Mouse (Mus musculus) liver, adult 2 months (tissue): ENCODE results near the gene Krtap19-5. TPM values are rescaled to one million over a fixed set of nuclear protein-coding genes. Genes with fewer than 3 reads are reported as not detected.

Source experiments
- DNase-seq: peaks from one replicate; pipeline ENCODE4 v3.0.0-alpha.2; 2011; ENCODE audit warnings: low read depth, low spot score; ENCODE audit errors: extremely low read depth
- H3K27ac ChIP-seq: fragments of 200-500 bp; replicated peaks from 2 replicates; pipeline ENCODE4 v1.5.1; 2012; ENCODE audit warnings: low read depth, mild to moderate bottlenecking, control low read depth, inconsistent platforms, low read length; ENCODE audit not compliant: insufficient read depth
- H3K27me3 ChIP-seq: fragments of 200-500 bp; 2 replicates; pipeline ENCODE4 v1.6.1; 2012; ENCODE audit warnings: mild to moderate bottlenecking, moderate library complexity, low read length, inconsistent platforms; ENCODE audit not compliant: control insufficient read depth, insufficient read depth
- H3K36me3 ChIP-seq: fragments of 200-500 bp; 2 replicates; pipeline ENCODE4 v1.6.1; 2012; ENCODE audit warnings: low read length, inconsistent platforms; ENCODE audit not compliant: control insufficient read depth, insufficient read depth
- H3K4me1 ChIP-seq: fragments of 200-500 bp; 2 replicates; pipeline ENCODE4 v1.6.1; 2011; ENCODE audit warnings: low read length; ENCODE audit not compliant: control insufficient read depth, insufficient read depth
- H3K4me3 ChIP-seq: fragments of 200-500 bp; 2 replicates; pipeline ENCODE4 v1.5.1; 2011; ENCODE audit warnings: low read depth, mild to moderate bottlenecking, control low read depth, low read length, moderate library complexity; ENCODE audit not compliant: insufficient read depth
- H3K79me2 ChIP-seq: fragments of 200-500 bp; 2 replicates; pipeline ENCODE4 v1.6.1; 2012; ENCODE audit warnings: inconsistent platforms, mild to moderate bottlenecking, low read length, moderate library complexity; ENCODE audit not compliant: control insufficient read depth, insufficient read depth
- H3K9ac ChIP-seq: fragments of 200-500 bp; 2 replicates; pipeline ENCODE4 v1.6.1; 2012; ENCODE audit warnings: low read depth, mild to moderate bottlenecking, control low read depth, inconsistent platforms, low read length
- CTCF ChIP-seq: fragments of 200-500 bp; IDR thresholded peaks from 2 replicates; pipeline ENCODE4 v1.5.1; 2011; ENCODE audit warnings: low read depth, low read length, control low read depth
- POLR2A ChIP-seq: fragments of 200-500 bp; IDR thresholded peaks from 2 replicates; pipeline ENCODE4 v1.6.1; 2011; ENCODE audit warnings: low read length, control low read depth; ENCODE audit not compliant: insufficient read depth; ENCODE audit errors: extremely low read depth
- WGBS: fragments of 180-500 bp; shearing (Covaris S2); methylation state at CpG from one replicate; pipeline ENCODE4 v1.1.7; 2018; 5-methylcytosine and 5-hydroxymethylcytosine counted together
- polyA plus RNA-seq: library from polyadenylated mRNA; depleted of rRNA; stranded (reverse); fragments of >200 nt; gene quantifications from 2 replicates; pipeline ENCODE4 v1.2.3, GENCODE M21; 2012; rRNA removed
- total RNA-seq: library from RNA; depleted of rRNA; stranded (reverse); fragments of >200 nt; gene quantifications from 2 replicates; pipeline ENCODE4 v1.2.3, GENCODE M21; 2014; rRNA removed

Krtap19-5 gene
- total and polyA plus RNA-seq, 2 experiments = not detected

DNA sequence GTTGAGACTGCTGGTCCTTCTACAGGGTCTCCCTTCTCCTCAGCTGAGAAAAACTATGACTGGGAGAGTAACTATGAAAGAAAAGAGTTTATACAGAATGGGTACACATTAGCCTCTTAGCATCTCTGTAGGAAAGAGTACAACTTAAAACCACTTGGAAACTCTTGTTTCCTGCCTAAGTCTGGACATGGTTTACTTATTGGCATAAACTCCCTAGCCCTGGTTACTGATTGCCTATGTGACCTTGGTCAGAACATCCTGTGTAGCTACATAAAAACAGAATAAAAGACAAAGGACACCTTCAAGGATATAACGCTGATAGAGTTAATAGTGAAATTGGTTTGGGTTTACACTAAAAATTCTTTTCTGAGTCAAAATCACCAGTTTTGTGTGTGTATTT lies 48.9 kb downstream of the Krtap19-5 start:
- peak; percentile 39 for DNase-seq
- no peaks in the 10 kb centered on the region for H3K79me2 ChIP-seq
- H3K4me1 ChIP-seq = peaks cover 11% of the 10 kb centered on the region
- no peak overlapping the region for H3K4me3 ChIP-seq
- H3K27ac ChIP-seq = no peak overlapping the region
- no peaks in the 10 kb centered on the region for H3K36me3 ChIP-seq
- H3K9ac ChIP-seq = no peak overlapping the region
- 37% methylated on average over 1 of the region's 1 CpGs for WGBS
- TF ChIP-seq CTCF (no peak), POLR2A (no peak)
- H3K27me3 ChIP-seq = no peaks in the 10 kb centered on the region

Other genes with a start within 250 kb of the Krtap19-5 start
- gene Krtap26-1, start 248.7 kb downstream of the Krtap19-5 start, total RNA-seq = not detected in 2 replicates
- gene Krtap26-1, start 248.7 kb downstream of the Krtap19-5 start, polyA plus RNA-seq = not detected in 2 replicates
- not detected in 2 replicates for gene Krtap27-1, start 224.8 kb downstream of the Krtap19-5 start, total RNA-seq
- gene Krtap27-1, start 224.8 kb downstream of the Krtap19-5 start, polyA plus RNA-seq = not detected in 2 replicates
- not detected in 2 replicates for gene 2310061N02Rik, start 188.5 kb downstream of the Krtap19-5 start, total RNA-seq
- gene 2310061N02Rik, start 188.5 kb downstream of the Krtap19-5 start, polyA plus RNA-seq = not detected in 2 replicates
- gene Krtap13-1, start 167.6 kb downstream of the Krtap19-5 start, total RNA-seq = not detected in 2 replicates
- gene Krtap13-1, start 167.6 kb downstream of the Krtap19-5 start, polyA plus RNA-seq = not detected in 2 replicates
- not detected in 2 replicates for gene Krtap13, start 144.8 kb downstream of the Krtap19-5 start, total RNA-seq
- not detected in 2 replicates for gene Krtap13, start 144.8 kb downstream of the Krtap19-5 start, polyA plus RNA-seq
- not detected in 2 replicates for gene 2310034C09Rik, start 137.6 kb downstream of the Krtap19-5 start, total RNA-seq
- not detected in 2 replicates for gene 2310034C09Rik, start 137.6 kb downstream of the Krtap19-5 start, polyA plus RNA-seq
- not detected in 2 replicates for gene 2310057N15Rik, start 122.3 kb downstream of the Krtap19-5 start, total RNA-seq
- not detected in 2 replicates for gene 2310057N15Rik, start 122.3 kb downstream of the Krtap19-5 start, polyA plus RNA-seq
- not detected in 2 replicates for gene Gm5965, start 118.6 kb downstream of the Krtap19-5 start, total RNA-seq
- gene Gm5965, start 118.6 kb downstream of the Krtap19-5 start, polyA plus RNA-seq = not detected in 2 replicates
- not detected in 2 replicates for gene Gm20741, start 84.2 kb downstream of the Krtap19-5 start, total RNA-seq
- gene Gm20741, start 84.2 kb downstream of the Krtap19-5 start, polyA plus RNA-seq = not detected in 2 replicates
- not detected in 2 replicates for gene Krtap15, start 76.2 kb downstream of the Krtap19-5 start, total RNA-seq
- not detected in 2 replicates for gene Krtap15, start 76.2 kb downstream of the Krtap19-5 start, polyA plus RNA-seq
- not detected in 2 replicates for gene Krtap14, start 70.3 kb downstream of the Krtap19-5 start, total RNA-seq
- gene Krtap14, start 70.3 kb downstream of the Krtap19-5 start, polyA plus RNA-seq = not detected in 2 replicates
- not detected in 2 replicates for gene Krtap19-1, start 27.0 kb downstream of the Krtap19-5 start, total RNA-seq
- gene Krtap19-1, start 27.0 kb downstream of the Krtap19-5 start, polyA plus RNA-seq = not detected in 2 replicates
- not detected in 2 replicates for gene Krtap19-2, start 22.2 kb downstream of the Krtap19-5 start, total RNA-seq
- gene Krtap19-2, start 22.2 kb downstream of the Krtap19-5 start, polyA plus RNA-seq = not detected in 2 replicates
- not detected in 2 replicates for gene Krtap19-3, start 18.4 kb downstream of the Krtap19-5 start, total RNA-seq
- gene Krtap19-3, start 18.4 kb downstream of the Krtap19-5 start, polyA plus RNA-seq = not detected in 2 replicates
- gene Krtap19-4, start 11.4 kb downstream of the Krtap19-5 start, total RNA-seq = not detected in 2 replicates
- not detected in 2 replicates for gene Krtap19-4, start 11.4 kb downstream of the Krtap19-5 start, polyA plus RNA-seq
- not detected in 2 replicates for gene Krtap19-9b, start 35.8 kb upstream of the Krtap19-5 start, total RNA-seq
- not detected in 2 replicates for gene Krtap19-9b, start 35.8 kb upstream of the Krtap19-5 start, polyA plus RNA-seq
- gene Krtap16-3, start 66.4 kb upstream of the Krtap19-5 start, total RNA-seq = not detected in 2 replicates
- gene Krtap16-3, start 66.4 kb upstream of the Krtap19-5 start, polyA plus RNA-seq = not detected in 2 replicates
- not detected in 2 replicates for gene Krtap22-2, start 114.3 kb upstream of the Krtap19-5 start, total RNA-seq
- gene Krtap22-2, start 114.3 kb upstream of the Krtap19-5 start, polyA plus RNA-seq = not detected in 2 replicates
- not detected in 2 replicates for gene Gm10229, start 118.8 kb upstream of the Krtap19-5 start, total RNA-seq
- gene Gm10229, start 118.8 kb upstream of the Krtap19-5 start, polyA plus RNA-seq = not detected in 2 replicates
- gene Krtap6-1, start 135.2 kb upstream of the Krtap19-5 start, total RNA-seq = not detected in 2 replicates
- not detected in 2 replicates for gene Krtap6-1, start 135.2 kb upstream of the Krtap19-5 start, polyA plus RNA-seq
- not detected in 2 replicates for gene Gm10228, start 145.0 kb upstream of the Krtap19-5 start, total RNA-seq
- gene Gm10228, start 145.0 kb upstream of the Krtap19-5 start, polyA plus RNA-seq = not detected in 2 replicates
- gene Krtap6-5, start 151.4 kb upstream of the Krtap19-5 start, total RNA-seq = not detected in 2 replicates
- not detected in 2 replicates for gene Krtap6-5, start 151.4 kb upstream of the Krtap19-5 start, polyA plus RNA-seq
- gene 1110025L11Rik, start 167.5 kb upstream of the Krtap19-5 start, total RNA-seq = not detected in 2 replicates
- not detected in 2 replicates for gene 1110025L11Rik, start 167.5 kb upstream of the Krtap19-5 start, polyA plus RNA-seq
- not detected in 2 replicates for gene Krtap6-3, start 187.6 kb upstream of the Krtap19-5 start, total RNA-seq
- gene Krtap6-3, start 187.6 kb upstream of the Krtap19-5 start, polyA plus RNA-seq = not detected in 2 replicates
- not detected in 2 replicates for gene Gm6358, start 244.4 kb upstream of the Krtap19-5 start, total RNA-seq
- gene Gm6358, start 244.4 kb upstream of the Krtap19-5 start, polyA plus RNA-seq = not detected in 2 replicates